Mouse (Mus musculus): Measurements from ENCODE around the gene 4932438H23Rik.

DNA sequence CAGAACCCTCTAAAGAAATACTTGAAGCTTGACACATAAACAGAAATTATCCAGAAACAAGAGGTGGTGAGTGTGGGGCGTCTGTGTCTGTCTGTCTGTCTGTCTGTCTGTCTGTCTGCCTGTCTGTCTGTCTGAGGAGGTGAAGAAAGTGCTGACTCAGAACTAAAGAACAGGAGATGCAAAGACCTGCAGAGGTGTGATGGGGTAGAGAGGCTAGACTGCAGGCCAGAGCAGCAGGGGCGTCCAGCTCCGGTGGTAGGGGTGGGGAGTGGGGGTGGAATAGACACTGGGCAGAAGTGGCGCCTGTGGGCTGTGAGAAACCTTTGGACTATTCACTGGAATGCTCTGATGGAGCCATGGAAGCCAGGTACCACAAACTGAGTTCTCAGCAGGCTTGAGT, 21.1 kb upstream of the 4932438H23Rik start:
- TF ChIP-seq CTCF (conservative IDR thresholded peaks at IDR 0.05; ENCODE audit: low read length) (no peak), POU5F1 (IDR thresholded peaks at IDR 0.05; ENCODE audit: borderline replicate concordance, low read length) (no peak), NANOG (IDR thresholded peaks at IDR 0.05; ENCODE audit: borderline replicate concordance, low read length) (no peak)

Data from E14TG2a.4 (cell line).